Mouse (Mus musculus): ENCODE data around the gene Git2. TPM values are rescaled to one million over a fixed set of nuclear protein-coding genes. Genes with fewer than 3 reads are reported as not detected.

Gene Git2
- polyA plus RNA-seq, 1 experiment, result 42.0 TPM

- Histone ChIP-seq H3K4me1 (ENCODE audit: control insufficient read depth, insufficient read depth, low read length) (peaks cover 10% of the 10 kb centered on the region), H3K27ac (ENCODE audit: insufficient read depth, low read length) (no peak overlapping the region), H3K9me3 (replicated peaks; ENCODE audit: control insufficient read depth, insufficient read depth, low read length, poor library complexity, severe bottlenecking) (no peaks in the 10 kb centered on the region), H3K27me3 (ENCODE audit: control insufficient read depth, insufficient read depth, low read length, poor library complexity, severe bottlenecking) (no peaks in the 10 kb centered on the region), H3K9ac (ENCODE audit: low read depth, poor library complexity, severe bottlenecking) (no peak overlapping the region), H3K36me3 (ENCODE audit: control insufficient read depth, insufficient read depth, low read length, poor library complexity, severe bottlenecking) (no peaks in the 10 kb centered on the region), H3K4me3 (ENCODE audit: low read depth, low read length) (no peak overlapping the region)
- TF ChIP-seq POLR2A (IDR thresholded peaks at IDR 0.05; ENCODE audit: insufficient read depth, low read length) (no peak), CTCF (IDR thresholded peaks at IDR 0.05; ENCODE audit: low read depth, low read length) (no peak), EP300 (IDR thresholded peaks at IDR 0.05; ENCODE audit: insufficient read depth, low read depth, low read length) (no peak)
Measured at GRCm38 (mm10) chr5:114687901-114688300, 87.4 kb downstream of the Git2 start.

GRCm38 (mm10) chr5:114686726-114687210 lies 88.5 kb downstream of the Git2 start:
- Histone ChIP-seq H3K36me3 (ENCODE audit: control insufficient read depth, insufficient read depth, low read length, poor library complexity, severe bottlenecking) (no peaks in the 10 kb centered on the region), H3K4me3 (ENCODE audit: low read depth, low read length) (no peak overlapping the region), H3K9me3 (replicated peaks; ENCODE audit: control insufficient read depth, insufficient read depth, low read length, poor library complexity, severe bottlenecking) (no peaks in the 10 kb centered on the region), H3K4me1 (ENCODE audit: control insufficient read depth, insufficient read depth, low read length) (peaks cover 10% of the 10 kb centered on the region), H3K9ac (ENCODE audit: low read depth, poor library complexity, severe bottlenecking) (no peak overlapping the region), H3K27ac (ENCODE audit: insufficient read depth, low read length) (no peak overlapping the region), H3K27me3 (ENCODE audit: control insufficient read depth, insufficient read depth, low read length, poor library complexity, severe bottlenecking) (no peaks in the 10 kb centered on the region)
- TF ChIP-seq POLR2A (IDR thresholded peaks at IDR 0.05; ENCODE audit: insufficient read depth, low read length) (no peak), EP300 (IDR thresholded peaks at IDR 0.05; ENCODE audit: insufficient read depth, low read depth, low read length) (no peak), CTCF (IDR thresholded peaks at IDR 0.05; ENCODE audit: low read depth, low read length) (no peak)

GRCm38 (mm10) chr5:114685986-114686385 lies 89.3 kb downstream of the Git2 start:
- Histone ChIP-seq H3K4me1 (ENCODE audit: control insufficient read depth, insufficient read depth, low read length) (peaks cover 10% of the 10 kb centered on the region), H3K9ac (ENCODE audit: low read depth, poor library complexity, severe bottlenecking) (no peak overlapping the region), H3K27me3 (ENCODE audit: control insufficient read depth, insufficient read depth, low read length, poor library complexity, severe bottlenecking) (no peaks in the 10 kb centered on the region), H3K4me3 (ENCODE audit: low read depth, low read length) (no peak overlapping the region), H3K27ac (ENCODE audit: insufficient read depth, low read length) (no peak overlapping the region), H3K36me3 (ENCODE audit: control insufficient read depth, insufficient read depth, low read length, poor library complexity, severe bottlenecking) (no peaks in the 10 kb centered on the region), H3K9me3 (replicated peaks; ENCODE audit: control insufficient read depth, insufficient read depth, low read length, poor library complexity, severe bottlenecking) (no peaks in the 10 kb centered on the region)
- no peak for TF ChIP-seq EP300 (IDR thresholded peaks at IDR 0.05; ENCODE audit: insufficient read depth, low read depth, low read length)
- no peak for TF ChIP-seq CTCF (IDR thresholded peaks at IDR 0.05; ENCODE audit: low read depth, low read length)
- no peak for TF ChIP-seq POLR2A (IDR thresholded peaks at IDR 0.05; ENCODE audit: insufficient read depth, low read length)

- no peaks in the 10 kb centered on the region for H3K36me3 ChIP-seq (ENCODE audit: control insufficient read depth, insufficient read depth, low read length, poor library complexity, severe bottlenecking)
- no peaks in the 10 kb centered on the region for H3K27me3 ChIP-seq (ENCODE audit: control insufficient read depth, insufficient read depth, low read length, poor library complexity, severe bottlenecking)
- TF ChIP-seq CTCF (IDR thresholded peaks at IDR 0.05; ENCODE audit: low read depth, low read length) (no peak), POLR2A (IDR thresholded peaks at IDR 0.05; ENCODE audit: insufficient read depth, low read length) (no peak), EP300 (IDR thresholded peaks at IDR 0.05; ENCODE audit: insufficient read depth, low read depth, low read length) (no peak)
- no peaks in the 10 kb centered on the region for H3K4me1 ChIP-seq (ENCODE audit: control insufficient read depth, insufficient read depth, low read length)
- H3K27ac ChIP-seq (ENCODE audit: insufficient read depth, low read length), result no peak overlapping the region
- H3K9ac ChIP-seq (ENCODE audit: low read depth, poor library complexity, severe bottlenecking), result no peak overlapping the region
- H3K4me3 ChIP-seq (ENCODE audit: low read depth, low read length), result no peak overlapping the region
- H3K9me3 ChIP-seq (replicated peaks; ENCODE audit: control insufficient read depth, insufficient read depth, low read length, poor library complexity, severe bottlenecking), result no peaks in the 10 kb centered on the region
Measured at GRCm38 (mm10) chr5:114681717-114682116, 93.6 kb downstream of the Git2 start.

GRCm38 (mm10) chr5:114680676-114681285 lies 94.5 kb downstream of the Git2 start:
- no peak for TF ChIP-seq POLR2A (IDR thresholded peaks at IDR 0.05; ENCODE audit: insufficient read depth, low read length)
- TF ChIP-seq EP300 (IDR thresholded peaks at IDR 0.05; ENCODE audit: insufficient read depth, low read depth, low read length), result no peak
- TF ChIP-seq CTCF (IDR thresholded peaks at IDR 0.05; ENCODE audit: low read depth, low read length), result no peak
- Histone ChIP-seq H3K4me1 (ENCODE audit: control insufficient read depth, insufficient read depth, low read length) (no peaks in the 10 kb centered on the region), H3K27me3 (ENCODE audit: control insufficient read depth, insufficient read depth, low read length, poor library complexity, severe bottlenecking) (no peaks in the 10 kb centered on the region), H3K9me3 (replicated peaks; ENCODE audit: control insufficient read depth, insufficient read depth, low read length, poor library complexity, severe bottlenecking) (no peaks in the 10 kb centered on the region), H3K4me3 (ENCODE audit: low read depth, low read length) (no peak overlapping the region), H3K27ac (ENCODE audit: insufficient read depth, low read length) (no peak overlapping the region), H3K36me3 (ENCODE audit: control insufficient read depth, insufficient read depth, low read length, poor library complexity, severe bottlenecking) (no peaks in the 10 kb centered on the region), H3K9ac (ENCODE audit: low read depth, poor library complexity, severe bottlenecking) (no peak overlapping the region)

GRCm38 (mm10) chr5:114679841-114680591 lies 95.3 kb downstream of the Git2 start:
- no peaks in the 10 kb centered on the region for H3K9me3 ChIP-seq (replicated peaks; ENCODE audit: control insufficient read depth, insufficient read depth, low read length, poor library complexity, severe bottlenecking)
- TF ChIP-seq POLR2A (IDR thresholded peaks at IDR 0.05; ENCODE audit: insufficient read depth, low read length), result no peak
- TF ChIP-seq EP300 (IDR thresholded peaks at IDR 0.05; ENCODE audit: insufficient read depth, low read depth, low read length), result no peak
- no peak for TF ChIP-seq CTCF (IDR thresholded peaks at IDR 0.05; ENCODE audit: low read depth, low read length)
- no peaks in the 10 kb centered on the region for H3K36me3 ChIP-seq (ENCODE audit: control insufficient read depth, insufficient read depth, low read length, poor library complexity, severe bottlenecking)
- H3K27ac ChIP-seq (ENCODE audit: insufficient read depth, low read length), result no peak overlapping the region
- H3K27me3 ChIP-seq (ENCODE audit: control insufficient read depth, insufficient read depth, low read length, poor library complexity, severe bottlenecking), result no peaks in the 10 kb centered on the region
- H3K4me1 ChIP-seq (ENCODE audit: control insufficient read depth, insufficient read depth, low read length), result peaks cover 4% of the 10 kb centered on the region
- no peak overlapping the region for H3K9ac ChIP-seq (ENCODE audit: low read depth, poor library complexity, severe bottlenecking)
- H3K4me3 ChIP-seq (ENCODE audit: low read depth, low read length), result no peak overlapping the region

Other genes with a start within 250 kb of the Git2 start
- gene Fam222a, start 207.5 kb downstream of the Git2 start, polyA plus RNA-seq (2011; ENCODE audit: insufficient read depth, insufficient read length, low read depth, missing spikeins), result 3.4 and 5.3 TPM in 2 replicates
- gene Trpv4, start 117.1 kb downstream of the Git2 start, polyA plus RNA-seq (2011; ENCODE audit: insufficient read depth, insufficient read length, low read depth, missing spikeins), result 3.9 and 4.2 TPM in 2 replicates
- gene Gltp, start 84.5 kb downstream of the Git2 start, polyA plus RNA-seq (2011; ENCODE audit: insufficient read depth, insufficient read length, low read depth, missing spikeins), result 60.0 and 61.9 TPM in 2 replicates
- 11.2 and 11.5 TPM in 2 replicates for gene Tchp, start 67.8 kb downstream of the Git2 start, polyA plus RNA-seq (2011; ENCODE audit: insufficient read depth, insufficient read length, low read depth, missing spikeins)
- gene Ankrd13a, start 840 bp downstream of the Git2 start, polyA plus RNA-seq (2011; ENCODE audit: insufficient read depth, insufficient read length, low read depth, missing spikeins), result 70.6 and 71.8 TPM in 2 replicates
- gene 1500011B03Rik, start 48.0 kb upstream of the Git2 start, polyA plus RNA-seq (2011; ENCODE audit: insufficient read depth, insufficient read length, low read depth, missing spikeins), result 36.3 and 40.7 TPM in 2 replicates
- not detected in 2 replicates for gene 4930519G04Rik, start 78.1 kb upstream of the Git2 start, polyA plus RNA-seq (2011; ENCODE audit: insufficient read depth, insufficient read length, low read depth, missing spikeins)
- 0.21 TPM in 1 of 2 replicates, not detected in the other for gene Gm9936, start 83.2 kb upstream of the Git2 start, polyA plus RNA-seq (2011; ENCODE audit: insufficient read depth, insufficient read length, low read depth, missing spikeins)
- 42.0 and 42.3 TPM in 2 replicates for gene Oasl2, start 121.4 kb upstream of the Git2 start, polyA plus RNA-seq (2011; ENCODE audit: insufficient read depth, insufficient read length, low read depth, missing spikeins)
- not detected in 2 replicates for gene Oasl1, start 147.7 kb upstream of the Git2 start, polyA plus RNA-seq (2011; ENCODE audit: insufficient read depth, insufficient read length, low read depth, missing spikeins)
- gene 2210016L21Rik, start 166.6 kb upstream of the Git2 start, polyA plus RNA-seq (2011; ENCODE audit: insufficient read depth, insufficient read length, low read depth, missing spikeins), result 21.7 and 22.8 TPM in 2 replicates
- gene Hnf1a, start 195.6 kb upstream of the Git2 start, polyA plus RNA-seq (2011; ENCODE audit: insufficient read depth, insufficient read length, low read depth, missing spikeins), result 1.3 and 1.9 TPM in 2 replicates
- 69.2 and 80.9 TPM in 2 replicates for gene Sppl3, start 235.6 kb upstream of the Git2 start, polyA plus RNA-seq (2011; ENCODE audit: insufficient read depth, insufficient read length, low read depth, missing spikeins)

All from ES-Bruce4 (cell line).